Mouse (Mus musculus) cerebellum, adult 2 months (tissue): ENCODE measurements around the gene Tjp1.

Experiments used
- CTCF ChIP-seq: fragments of 200-500 bp; IDR thresholded peaks from 2 replicates; pipeline ENCODE4 v1.5.1; 2011; ENCODE audit warnings: low read depth, mild to moderate bottlenecking, control low read depth, low read length, moderate library complexity, borderline replicate concordance; ENCODE audit not compliant: insufficient read depth
- POLR2A ChIP-seq: fragments of 200-500 bp; IDR thresholded peaks from 2 replicates; pipeline ENCODE4 v1.6.1; 2011; ENCODE audit warnings: low read length, control low read depth, borderline replicate concordance; ENCODE audit not compliant: insufficient read depth

GRCm38 (mm10) chr7:65388243-65389013 lies 139.2 kb downstream of the Tjp1 start:
- TF ChIP-seq POLR2A (no peak), CTCF (no peak)
